Mouse (Mus musculus) T-helper 17 cell (primary cell): Measurements from ENCODE around the gene Tor1aip1.
"Not testable (repeated sequence)": the region's sequence is repeated elsewhere in the genome, so short reads cannot be mapped to it uniquely, and the experiment has no call there.

Experiments used
- in situ Hi-C, 2 experiments: fragments of 300-600 bp; cut with MboI, MseI; formaldehyde crosslinking; loops; 1 replicate in 1 of 2; 2 replicates in 1 of 2; pipeline ENCODE4 v1.15.1; 2025; ENCODE audit warnings: high pct_unique_total_duplicates in 2 of 2

Gene Tor1aip1

DNA sequence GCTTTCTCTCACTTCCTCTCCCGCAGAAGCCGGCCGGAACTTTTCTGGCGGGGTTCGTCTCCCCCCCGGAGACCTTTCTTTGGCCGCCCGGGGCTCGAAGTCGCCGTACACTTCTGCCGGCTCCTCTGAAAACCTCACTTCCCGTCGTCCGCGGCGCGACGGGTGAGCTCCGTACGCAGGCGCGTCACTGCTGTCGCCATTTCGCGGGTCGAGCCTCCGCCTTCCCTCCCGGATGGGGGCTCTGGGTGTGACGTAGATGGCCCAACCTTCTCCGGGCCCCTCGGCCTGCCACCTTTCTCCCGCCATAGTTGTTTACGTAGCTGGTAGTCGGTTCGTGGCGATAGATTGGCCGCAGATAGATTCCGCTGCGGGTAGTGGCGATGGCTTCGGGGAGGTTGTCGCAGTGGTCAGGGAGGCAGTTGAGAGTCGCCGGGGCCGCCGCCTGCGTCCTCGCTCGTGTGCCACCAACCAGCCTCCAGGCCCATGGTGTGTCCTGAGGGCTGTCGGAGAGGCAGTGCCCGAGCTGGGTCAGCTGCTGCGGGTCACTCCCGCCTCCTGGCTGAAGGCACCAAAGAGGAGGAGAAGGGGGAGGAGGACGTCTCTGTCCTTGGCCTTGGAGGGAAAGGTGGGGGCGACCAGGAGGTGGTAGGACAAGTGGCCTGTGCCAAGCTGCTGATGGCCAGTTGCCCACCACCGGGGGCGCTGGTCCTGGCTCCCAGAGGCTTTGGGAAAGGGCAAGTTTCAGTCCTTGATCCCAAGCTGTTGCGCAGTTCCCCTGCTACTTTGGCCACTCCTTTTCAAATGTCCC, at the start of gene Tor1aip1:
Gene Tor1aip1 (minus strand): TSS at position 551 of the 808 bp plus-strand sequence.
- in situ Hi-C loops = no loop called here

DNA sequence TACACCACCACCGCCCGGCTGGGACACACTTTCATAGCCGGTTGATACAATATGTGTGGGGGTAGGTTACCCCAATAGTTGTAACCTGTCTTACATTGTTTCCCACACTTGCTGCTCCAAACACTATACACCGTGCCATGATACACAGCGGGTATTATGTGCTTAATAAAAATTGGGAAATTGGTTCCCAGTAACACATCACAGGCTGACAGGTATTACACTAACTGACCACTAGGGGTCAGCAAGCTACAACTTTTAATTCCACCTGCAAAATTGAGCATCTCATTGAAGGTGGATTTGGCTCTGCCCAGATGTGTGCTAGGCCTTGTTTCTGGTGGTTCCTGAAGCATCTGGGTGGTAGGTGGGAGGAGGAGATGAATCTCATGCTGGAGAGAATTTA, 49.5 kb upstream of the Tor1aip1 start:
- in situ Hi-C loops = loop anchor here (5.0 to 10.0 kb wide), 3 partner anchors 147 to 1339 kb away; no protein-coding TSS in a partner anchor

DNA sequence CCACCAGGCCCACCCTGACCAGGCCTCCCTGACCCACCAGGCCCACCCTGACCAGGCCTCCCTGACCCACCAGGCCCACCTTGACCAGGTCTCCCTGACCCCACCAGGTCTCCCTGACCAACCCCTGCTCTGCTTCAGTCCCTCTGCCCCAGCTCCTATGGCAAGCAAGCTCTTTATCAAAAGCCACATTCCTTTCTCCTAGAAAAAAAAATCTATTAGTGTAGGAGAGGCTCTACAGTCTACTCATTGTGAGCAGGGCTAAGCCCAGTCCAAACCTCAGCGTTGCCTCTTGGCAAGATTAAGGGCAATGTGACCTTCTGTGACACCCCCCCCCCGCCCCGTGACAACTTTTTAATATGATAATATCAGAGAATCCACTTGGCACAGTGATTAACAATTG, 48.3 kb upstream of the Tor1aip1 start:
- in situ Hi-C loops = loop anchor here (5.0 to 10.0 kb wide), 4 partner anchors 148 to 1340 kb away; no protein-coding TSS in a partner anchor

DNA sequence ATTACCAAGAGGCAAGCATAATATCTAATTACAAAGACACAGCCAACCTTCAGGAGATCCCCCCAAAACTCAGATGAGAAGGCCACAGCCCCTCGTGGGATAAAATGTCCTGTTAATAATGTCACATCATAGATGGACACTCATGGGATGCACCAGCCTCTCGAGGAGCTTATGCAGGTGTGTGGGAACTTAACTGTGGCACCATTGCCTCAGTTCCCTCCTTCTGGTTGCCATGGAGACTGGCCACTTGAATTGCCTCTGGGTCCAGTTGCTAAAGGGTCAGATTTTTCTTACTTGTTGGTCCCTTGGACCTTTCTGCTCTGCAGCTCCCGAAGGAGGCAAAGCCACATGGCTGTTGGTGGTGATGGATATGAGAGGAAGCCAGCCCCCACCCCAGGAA, 41.4 kb upstream of the Tor1aip1 start:
- in situ Hi-C loops = no loop called here

DNA sequence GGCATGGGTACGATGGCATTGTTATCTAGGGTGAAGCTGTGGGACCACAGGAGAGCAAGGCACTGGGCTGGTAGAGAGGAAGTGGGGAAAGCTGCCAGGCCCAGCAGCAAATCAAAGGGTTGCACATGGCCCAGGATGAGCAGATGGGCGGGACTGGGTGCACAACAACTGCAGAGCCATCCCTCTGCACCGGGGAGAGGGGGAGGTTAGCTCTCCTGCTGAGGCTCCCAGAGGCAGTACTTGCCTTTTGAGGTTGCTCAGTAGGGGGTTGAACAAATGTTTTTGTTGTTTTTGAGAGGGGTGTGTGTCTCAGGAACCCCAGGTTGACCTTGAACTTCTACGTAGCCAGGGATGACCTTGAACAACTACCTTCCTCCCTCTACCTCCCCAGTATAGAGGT, 40.2 kb upstream of the Tor1aip1 start:
- in situ Hi-C loops = no loop called here

DNA sequence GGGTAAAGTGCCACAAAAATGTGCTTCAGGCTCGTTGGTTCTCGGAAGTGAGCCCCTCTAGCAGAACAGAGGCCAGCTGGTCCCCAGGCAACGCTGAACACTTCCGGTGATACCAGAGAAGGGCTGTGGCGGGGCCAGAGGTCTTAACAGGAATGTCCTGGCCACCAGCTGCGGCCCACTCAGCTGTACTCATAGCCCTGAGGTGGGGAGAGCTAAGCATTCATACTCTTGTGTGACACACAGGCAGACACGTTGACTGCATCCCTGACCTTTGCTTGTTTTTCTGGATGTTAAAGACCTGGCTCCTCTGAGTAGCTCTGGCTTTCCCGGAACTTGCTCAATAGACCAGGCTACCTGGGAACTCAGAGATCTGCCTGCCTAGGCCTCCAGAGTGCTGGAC, 38.3 kb upstream of the Tor1aip1 start:
- in situ Hi-C loops = no loop called here

DNA sequence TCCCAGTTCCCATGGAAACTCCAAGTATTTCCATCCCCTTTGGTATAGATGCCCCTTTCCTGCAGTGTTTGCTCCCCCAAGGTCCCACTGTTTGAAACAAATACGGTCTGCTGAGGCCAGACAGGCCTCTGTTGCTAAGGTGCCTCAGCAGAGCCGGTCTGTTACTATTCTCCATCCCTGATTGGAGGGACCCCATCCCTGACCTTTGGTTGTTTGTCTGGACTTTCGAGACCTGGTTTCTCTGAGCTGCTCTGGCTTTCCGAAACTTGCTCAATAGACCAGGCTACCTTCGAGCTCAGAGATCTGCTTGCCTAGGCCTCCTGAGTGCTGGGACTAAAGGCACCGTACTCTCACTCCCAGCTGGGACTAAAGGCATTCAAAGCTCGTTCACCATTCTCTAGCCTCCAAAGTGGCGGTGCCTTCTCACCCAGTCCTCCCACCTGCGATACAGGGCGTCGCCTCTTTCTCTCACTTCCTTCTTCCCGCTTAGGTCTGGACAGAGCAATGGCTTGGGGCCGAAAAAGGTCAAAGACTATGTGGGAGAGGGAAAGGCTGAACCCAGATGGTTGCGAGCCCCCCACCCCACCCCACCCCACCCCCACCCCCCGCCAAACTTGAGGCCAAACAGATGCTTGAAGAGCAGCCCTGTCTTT, 37.0 kb upstream of the Tor1aip1 start:
- in situ Hi-C loops = no loop called here

DNA sequence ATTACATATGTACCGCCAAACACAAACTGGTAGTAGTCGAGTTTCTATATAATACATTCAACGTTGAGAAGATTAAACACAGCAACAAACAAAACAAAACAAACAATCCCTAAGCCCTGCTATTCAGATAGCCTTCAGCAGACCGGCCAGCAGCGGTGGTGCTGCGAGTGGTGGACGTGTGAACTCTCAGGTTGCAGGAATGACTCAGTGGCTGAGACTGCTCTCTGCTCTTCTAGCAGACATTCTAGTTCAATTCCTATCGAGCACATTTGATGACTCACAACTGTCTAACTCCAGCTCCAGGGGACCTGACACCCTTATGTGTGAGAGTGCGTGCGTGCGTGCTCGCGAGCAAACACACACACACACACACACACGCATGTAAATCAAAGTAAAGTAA, 33.8 kb upstream of the Tor1aip1 start:
- in situ Hi-C loops = no loop called here

DNA sequence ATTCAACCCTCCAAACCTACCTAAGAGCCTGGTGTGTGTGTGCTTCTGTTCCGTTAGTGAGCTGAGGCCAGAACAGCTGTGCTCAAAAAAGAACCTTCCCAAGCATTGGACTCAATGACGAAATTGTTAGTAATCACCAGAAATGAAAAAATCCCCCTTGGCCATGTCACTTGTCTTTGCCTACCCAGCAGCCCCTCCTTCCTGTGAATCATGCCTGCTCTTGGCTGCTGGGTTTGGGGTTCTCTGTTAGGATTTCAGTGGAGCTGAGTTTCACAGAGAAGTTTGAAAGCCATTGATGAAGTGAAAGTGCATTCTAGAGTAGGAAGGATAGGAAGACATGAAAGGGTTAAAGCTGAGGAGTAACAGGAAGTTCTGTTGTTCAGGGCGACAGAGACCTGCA, 29.9 kb upstream of the Tor1aip1 start:
- in situ Hi-C loops = no loop called here

DNA sequence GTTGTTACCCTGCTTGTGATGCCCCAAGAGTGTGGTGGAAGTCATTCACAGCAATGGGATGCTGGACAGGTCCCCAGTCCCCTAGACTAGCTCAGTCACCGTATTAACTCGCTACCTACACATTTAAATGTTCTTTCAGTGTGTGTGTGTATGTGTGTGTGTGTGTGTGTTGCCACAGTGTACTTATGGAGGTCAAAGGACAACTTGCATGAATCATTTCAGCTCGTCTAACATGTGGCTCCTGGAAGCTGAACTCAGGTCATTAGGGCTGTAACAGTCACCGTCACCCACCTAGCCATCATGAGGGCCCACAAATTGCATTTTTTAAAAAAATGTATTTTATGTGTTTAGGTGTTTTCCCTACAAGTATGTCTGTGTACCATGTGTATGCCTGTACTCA, 25.9 kb upstream of the Tor1aip1 start:
- in situ Hi-C loops = no loop called here

DNA sequence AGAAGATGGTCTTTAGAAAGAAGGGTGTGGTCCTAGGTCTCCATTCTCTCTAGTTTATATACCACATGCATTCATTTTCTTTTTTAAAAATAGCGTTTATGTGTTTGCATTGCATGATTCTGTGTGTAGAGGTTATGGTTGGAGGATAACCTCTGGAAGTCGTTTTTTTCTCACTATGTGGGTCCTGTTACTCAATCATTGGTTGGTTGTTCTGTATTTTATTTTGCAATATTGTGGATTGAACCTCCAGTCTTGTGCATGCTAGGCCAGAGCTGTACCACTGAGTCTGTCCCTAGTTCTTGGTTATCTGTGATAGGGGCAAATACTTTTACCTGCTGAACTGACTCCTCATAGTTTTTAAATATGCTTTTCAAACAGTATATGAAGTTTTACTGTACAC, 21.9 kb upstream of the Tor1aip1 start:
- in situ Hi-C loops = no loop called here

DNA sequence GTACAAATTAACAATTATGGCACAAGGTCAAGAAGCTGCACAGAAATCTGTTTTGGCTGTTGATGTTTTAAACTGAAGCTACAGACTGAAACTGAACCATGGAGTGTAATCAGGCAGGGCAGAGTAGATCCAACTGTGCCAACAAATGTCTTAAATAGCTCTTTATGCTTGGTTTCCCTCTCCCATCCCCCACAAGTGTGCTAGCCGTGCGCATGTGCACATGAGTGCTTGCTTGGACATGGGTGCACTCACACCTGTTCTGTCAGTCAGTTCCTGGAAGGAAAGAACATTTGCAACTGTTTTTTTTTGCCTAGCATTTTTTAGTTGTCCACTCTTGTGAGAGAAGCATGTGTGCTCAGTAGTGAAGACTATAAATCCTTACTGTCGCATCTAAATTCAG, 10.4 kb upstream of the Tor1aip1 start:
- in situ Hi-C loops = no loop called here

DNA sequence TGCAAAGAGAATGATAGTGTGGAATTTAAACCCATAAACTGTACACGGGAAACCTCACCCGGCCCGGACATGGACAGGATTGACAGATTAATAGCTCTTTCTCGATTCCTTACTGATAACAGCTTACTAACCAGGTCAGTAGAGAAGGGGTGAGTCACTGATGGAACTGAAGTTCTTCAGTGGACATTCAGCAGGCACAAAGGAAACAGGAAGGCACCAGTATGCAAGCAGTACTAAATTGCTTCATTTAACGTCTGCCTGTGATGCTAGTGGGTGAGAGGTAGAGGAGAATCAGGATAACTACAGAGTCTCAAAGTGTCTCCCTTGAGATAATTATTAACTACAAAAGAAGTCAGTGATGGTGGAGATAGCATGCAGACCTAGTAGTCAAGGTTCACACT, 7.9 kb upstream of the Tor1aip1 start:
- in situ Hi-C loops = no loop called here

DNA sequence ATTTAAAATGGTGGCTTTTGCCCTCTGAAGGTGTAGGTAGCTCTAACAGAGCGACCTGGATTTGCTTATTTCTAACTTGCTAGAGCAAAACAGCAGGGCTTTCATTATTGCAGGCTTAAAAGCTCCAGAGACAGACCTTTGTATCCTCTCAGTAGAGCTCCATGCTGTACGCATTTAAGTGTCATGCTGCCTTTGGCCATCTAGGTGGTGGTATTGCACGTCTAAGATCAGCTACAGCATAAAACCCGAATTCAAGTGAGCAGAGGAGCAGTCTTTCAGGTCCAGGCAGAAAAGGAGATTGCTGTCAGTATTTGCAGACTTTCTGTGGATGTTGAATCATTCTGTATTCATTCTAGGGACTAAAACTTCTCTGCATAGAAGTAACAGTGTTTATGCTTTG, 6.7 kb upstream of the Tor1aip1 start:
- in situ Hi-C loops = no loop called here

DNA sequence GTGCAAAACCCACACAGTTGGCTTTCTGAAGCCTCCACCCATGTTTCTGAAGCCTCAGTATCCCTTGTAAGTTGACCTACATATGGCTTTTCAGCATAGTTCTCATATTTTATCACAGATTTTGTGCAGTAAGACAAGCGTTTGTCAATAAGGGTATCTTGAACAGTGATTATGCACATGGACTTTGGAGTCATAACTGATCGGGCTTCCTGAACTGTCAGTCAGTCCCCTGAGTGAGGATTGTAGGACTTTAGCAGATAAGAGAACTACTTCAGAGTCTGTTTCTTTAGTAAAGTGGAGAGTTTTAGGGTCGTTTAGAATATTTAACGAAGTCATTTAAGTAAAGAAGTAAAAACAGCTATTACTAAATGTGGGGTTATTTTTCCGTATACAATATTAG, 6.2 kb upstream of the Tor1aip1 start:
- in situ Hi-C loops = no loop called here

DNA sequence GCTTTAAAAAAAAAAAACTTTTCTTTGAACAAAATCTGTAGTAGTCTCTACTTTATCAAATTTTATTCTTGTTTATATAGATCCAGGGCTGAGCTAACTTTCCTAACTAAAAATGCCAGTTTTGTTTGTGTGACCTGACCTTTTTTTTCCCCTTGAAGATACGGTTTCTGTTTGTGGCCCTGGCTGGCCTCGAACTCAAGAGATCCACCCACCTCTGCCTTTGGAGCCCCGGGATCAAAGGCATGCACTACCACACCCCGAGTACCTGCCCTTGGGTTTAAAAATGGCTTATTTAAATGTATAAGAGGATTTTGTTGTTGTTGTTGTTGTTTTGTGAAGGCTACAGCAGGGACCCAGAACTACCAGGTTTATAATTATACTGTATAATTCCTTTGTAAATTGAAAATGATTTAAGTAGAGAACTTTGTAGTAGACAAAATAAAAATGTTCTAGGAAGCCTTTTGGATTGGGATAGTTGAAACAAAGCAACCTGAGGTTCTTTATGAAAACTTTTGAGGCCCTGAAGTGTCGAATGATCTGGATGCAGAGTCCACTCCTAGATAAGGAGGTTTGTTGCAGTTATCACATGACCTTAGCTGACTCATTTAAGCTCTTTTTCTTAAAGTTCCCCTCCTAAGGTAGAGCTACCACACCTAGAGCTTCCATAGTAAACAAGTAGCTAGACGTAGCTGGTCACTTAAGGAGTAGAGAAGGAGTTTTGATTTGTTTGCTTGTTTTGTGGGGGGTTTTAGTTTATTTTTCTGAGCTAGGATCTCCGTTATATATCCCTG, 5.4 kb upstream of the Tor1aip1 start:
- in situ Hi-C loops = no loop called here

DNA sequence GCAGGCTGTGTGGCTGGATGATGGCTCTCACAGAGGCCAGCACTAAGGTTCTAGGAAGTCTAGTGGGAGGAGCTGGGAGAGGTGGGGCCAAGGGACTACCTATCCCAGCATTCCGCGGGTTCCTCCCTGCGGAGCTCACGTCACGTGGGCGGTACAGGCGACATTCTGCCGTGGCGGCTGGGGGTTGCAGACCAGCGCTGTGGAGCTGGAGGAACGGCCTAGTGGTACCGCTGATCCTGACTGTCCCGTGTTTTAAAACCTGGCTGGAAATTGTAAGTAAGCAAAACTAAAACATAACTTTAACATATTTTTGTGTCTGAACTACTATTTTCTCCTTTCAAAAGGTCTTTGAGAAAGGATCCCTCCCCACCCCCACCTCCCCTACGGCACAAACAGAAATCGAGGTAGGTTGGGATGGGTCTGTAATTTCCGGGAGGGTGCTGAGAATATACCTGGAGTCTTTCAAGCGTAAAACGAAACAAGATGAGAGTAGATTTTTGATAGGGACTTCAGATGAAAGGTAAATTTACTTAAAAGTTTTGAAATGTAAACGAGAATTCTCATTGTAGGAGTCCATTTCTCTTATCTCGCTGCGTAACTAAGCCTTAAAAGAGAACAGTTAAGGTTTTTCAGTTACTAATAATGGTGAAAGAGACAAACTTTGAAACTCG, 4.6 kb upstream of the Tor1aip1 start:
- in situ Hi-C loops = no loop called here

DNA sequence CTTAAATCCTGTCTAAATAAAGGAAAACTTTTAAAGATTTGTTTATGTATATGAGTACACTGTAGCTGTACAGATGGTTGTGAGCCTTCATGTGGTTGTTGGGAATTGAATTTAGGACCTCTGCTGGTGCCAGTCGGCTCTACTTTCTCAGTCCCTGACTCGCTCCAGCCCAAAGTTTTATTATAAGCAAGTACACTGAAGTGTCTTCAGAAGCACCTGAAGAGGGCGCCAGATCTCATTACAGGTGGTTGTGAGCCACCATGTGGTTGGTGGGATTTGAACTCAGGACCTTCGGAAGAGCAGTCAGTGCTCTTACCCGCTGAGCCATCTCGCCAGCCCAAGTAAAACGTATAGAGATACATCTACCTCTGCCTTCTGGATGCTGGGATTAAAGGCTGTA, 3.7 kb upstream of the Tor1aip1 start:
- in situ Hi-C loops = not testable (repeated sequence)

DNA sequence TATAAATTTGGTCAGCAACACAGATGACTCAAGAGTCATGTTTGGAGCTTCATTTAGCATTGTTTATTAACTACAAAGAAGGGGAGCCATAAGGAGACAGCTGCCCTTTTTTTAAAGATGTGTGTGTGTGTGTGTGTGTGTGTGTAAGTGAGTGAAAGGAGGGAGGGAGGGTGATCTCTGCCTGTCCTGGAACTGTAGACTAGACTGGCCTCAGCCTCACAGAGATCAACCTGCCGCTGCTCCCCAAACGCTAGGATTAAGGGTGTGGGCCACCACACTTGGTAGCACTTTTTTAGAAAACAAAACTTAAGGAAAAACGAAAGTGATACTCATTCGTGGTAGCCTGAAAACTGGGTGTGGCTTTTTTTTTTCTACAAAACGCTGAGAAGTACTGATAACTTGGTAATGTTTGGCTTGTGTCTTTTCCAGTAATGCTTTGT, 884 bp upstream of the Tor1aip1 start:
- in situ Hi-C loops = no loop called here

DNA sequence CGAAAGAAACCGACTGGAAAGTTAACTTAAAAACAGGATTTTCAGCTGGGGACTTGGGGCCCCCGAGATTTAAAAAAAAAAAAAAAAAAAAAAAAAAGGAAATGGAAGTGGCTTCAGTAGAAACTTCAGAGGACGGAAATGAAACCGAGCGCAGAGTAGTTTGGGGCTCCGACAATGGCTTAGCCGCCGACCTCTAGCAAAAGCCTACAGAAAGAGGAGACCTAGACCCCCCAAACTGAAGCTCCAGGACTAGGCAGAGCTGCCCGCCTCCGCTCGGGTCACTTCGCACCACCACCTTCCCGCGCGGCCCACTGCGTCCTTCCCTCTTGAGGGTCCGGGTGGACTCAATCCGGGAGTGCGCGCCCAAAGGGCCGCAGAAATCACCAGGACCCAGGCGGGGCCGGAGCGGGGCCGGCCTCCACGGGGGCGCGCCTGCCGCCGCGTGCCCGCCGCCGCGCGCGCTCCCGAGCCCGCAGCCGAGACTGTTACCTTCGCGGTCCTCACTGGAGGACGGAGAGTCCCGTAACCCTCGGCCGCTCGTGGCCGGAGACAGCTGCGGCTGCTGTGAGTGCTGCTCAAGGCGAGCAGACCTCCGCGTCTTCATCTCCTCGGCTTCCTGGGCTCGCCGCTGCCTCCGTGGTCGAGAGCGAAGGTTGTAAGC, 881 bp downstream of the Tor1aip1 start, which contains the start of gene Tor1aip2:
Gene Tor1aip2 (plus strand): TSS at position 135 of the 661 bp plus-strand sequence.
- in situ Hi-C loops = no loop called here

DNA sequence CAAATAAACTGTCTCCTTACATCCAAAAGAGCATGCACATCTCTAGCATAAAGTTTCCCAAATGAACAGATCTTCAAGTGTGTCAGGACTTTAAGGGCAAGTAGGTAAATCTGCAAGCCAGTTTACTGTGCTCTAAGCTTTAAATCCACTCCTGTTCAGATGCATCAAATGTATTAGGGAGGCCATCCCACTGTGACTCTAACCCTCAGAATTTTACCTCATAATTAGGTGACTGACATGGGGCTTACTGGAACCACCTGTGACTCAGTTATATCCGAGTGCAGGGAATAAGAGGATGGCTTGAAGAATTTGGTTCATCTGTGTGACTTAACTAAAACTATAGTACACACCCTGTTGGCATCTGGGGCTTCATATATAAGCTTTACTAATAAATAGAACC, 1.6 kb downstream of the Tor1aip1 start:
- in situ Hi-C loops = no loop called here
